Mouse (Mus musculus) G1E (cell line): ENCODE data around the gene Kcna1.

ENCODE experiments used
- POLR2AphosphoS5 ChIP-seq: IDR thresholded peaks from 2 replicates; pipeline ENCODE4 v1.6.1; 2012; ENCODE audit warnings: low read depth, low read length, inconsistent platforms; ENCODE audit not compliant: insufficient replicate concordance
- TAL1 ChIP-seq: conservative IDR thresholded peaks from 2 replicates; pipeline ENCODE4 v1.6.1; 2012; ENCODE audit warnings: low read depth, low read length, inconsistent platforms, mixed read lengths

- TF ChIP-seq POLR2AphosphoS5 (no peak), TAL1 (no peak)
These were observed 19.9 kb upstream of the Kcna1 start for GRCm38 (mm10) chr6:126666091-126666490.
